Comparison of ENCODE assay signal across 8 mouse cellular contexts in genomic region chrX:53055771-53056170, GRCm38 (mm10).
DNase-seq lines count a peak whose midpoint lies in the region; ATAC-seq and TF ChIP-seq lines count a peak whose summit lies in the region.

No protein-coding gene starts in this region.

- no peak for TF ChIP-seq CTCF in kidney, postnatal 0 days (IDR thresholded peaks at IDR 0.05; ENCODE audit: low read depth)
- no peak for TF ChIP-seq CTCF in embryonic fibroblast, embryonic 13.5 days (IDR thresholded peaks at IDR 0.05; ENCODE audit: borderline replicate concordance, insufficient read depth, low read length)
- TF ChIP-seq CTCF in intestine, postnatal 0 days (IDR thresholded peaks at IDR 0.05; ENCODE audit: low read depth) = no peak

- H3K4me1 ChIP-seq in kidney, postnatal 0 days (replicated peaks; ENCODE audit: insufficient read depth, low read length) = 0 out of 2 replicates have a peak, but pooled peaks cover 3% of the 10 kb centered on the region
- H3K4me1 ChIP-seq in embryonic fibroblast, embryonic 13.5 days (ENCODE audit: control insufficient read depth, insufficient read depth, low read length) = no peaks in the 10 kb centered on the region; the same call in 1 of the 2 replicates
- H3K4me1 ChIP-seq in intestine, postnatal 0 days (replicated peaks; ENCODE audit: control insufficient read depth, insufficient read depth, low read length) = no peaks in the 10 kb centered on the region
- no peaks in the 10 kb centered on the region; the same call in 1 of the 2 replicates for H3K4me1 ChIP-seq in midbrain, embryonic 11.5 days (ENCODE audit: control insufficient read depth, insufficient read depth, low read length)

- peak overlapping the region; percentile 63 for H3K4me2 ChIP-seq in kidney, postnatal 0 days (ENCODE audit: low read length)
- peak overlapping the region; percentile 70 for H3K4me2 ChIP-seq in intestine, postnatal 0 days (replicated peaks; ENCODE audit: low read depth)
- peak overlapping the region; percentile 54 for H3K4me2 ChIP-seq in midbrain, embryonic 11.5 days

- H3K9me3 ChIP-seq in kidney, postnatal 0 days (replicated peaks; ENCODE audit: low read length) = no peaks in the 10 kb centered on the region
- no peaks in the 10 kb centered on the region for H3K9me3 ChIP-seq in intestine, postnatal 0 days (ENCODE audit: control insufficient read depth)
- H3K9me3 ChIP-seq in midbrain, embryonic 11.5 days (ENCODE audit: control insufficient read depth, low read length) = no peaks in the 10 kb centered on the region

- peak overlapping the region; percentile 83 for H3K9ac ChIP-seq in kidney, postnatal 0 days (ENCODE audit: low read depth, low read length)
- H3K9ac ChIP-seq in intestine, postnatal 0 days (ENCODE audit: low read depth, low read length) = no peak overlapping the region
- peak overlapping the region; percentile 64 for H3K9ac ChIP-seq in midbrain, embryonic 11.5 days (ENCODE audit: low read length)

- ATAC-seq in kidney, postnatal 0 days (replicated peaks; ENCODE audit: low FRiP score, low read depth) = no peak
- ATAC-seq in intestine, postnatal 0 days = no peak
- ATAC-seq in midbrain, embryonic 11.5 days (ENCODE audit: low FRiP score) = no peak
- ATAC-seq in inflammation-experienced regulatory T-cells, adult 6 months = no peak

- TF ChIP-seq POLR2A in embryonic fibroblast, embryonic 13.5 days (IDR thresholded peaks at IDR 0.05; ENCODE audit: low read depth, low read length) = peak; percentile 48; the same call in 1 of the 2 replicates

- peak; percentile 57 for DNase-seq in kidney, postnatal 0 days (ENCODE audit: low spot score)
- no peak for DNase-seq in kidney, postnatal 25 days
- DNase-seq in midbrain, embryonic 11.5 days (ENCODE audit: low spot score, missing footprints) = no peak
- DNase-seq in frontal cortex, postnatal 10 days (ENCODE audit: low spot score in 2 of 2) = no peak
- DNase-seq in thymus, postnatal 14 days = no peak

- peak overlapping the region; percentile 64 for H3K4me3 ChIP-seq in kidney, postnatal 0 days (replicated peaks; ENCODE audit: low read depth, low read length)
- H3K4me3 ChIP-seq in embryonic fibroblast, embryonic 13.5 days (ENCODE audit: insufficient read depth, low read length) = peak overlapping the region; percentile 71
- peak overlapping the region; percentile 60 for H3K4me3 ChIP-seq in intestine, postnatal 0 days (ENCODE audit: low read depth, low read length)
- peak overlapping the region; percentile 47 for H3K4me3 ChIP-seq in midbrain, embryonic 11.5 days (ENCODE audit: low read depth, low read length)

- peak overlapping the region; percentile 93; the same call in 1 of the 2 replicates for H3K27ac ChIP-seq in kidney, postnatal 0 days
- H3K27ac ChIP-seq in embryonic fibroblast, embryonic 13.5 days (ENCODE audit: insufficient read depth, low read length) = peak overlapping the region; percentile 15; the same call in 1 of the 2 replicates
- no peak overlapping the region for H3K27ac ChIP-seq in intestine, postnatal 0 days (ENCODE audit: low read depth, low read length)
- no peak overlapping the region for H3K27ac ChIP-seq in midbrain, embryonic 11.5 days (ENCODE audit: low read depth, low read length)

- 22% methylated on average over 9 of the region's 9 CpGs for WGBS in kidney, postnatal 0 days
- 20% methylated on average over 9 of the region's 9 CpGs for WGBS in intestine, postnatal 0 days
- WGBS in midbrain, embryonic 11.5 days = 19% methylated on average over 9 of the region's 9 CpGs

- no peaks in the 10 kb centered on the region for H3K27me3 ChIP-seq in kidney, postnatal 0 days (ENCODE audit: insufficient read depth, low read length)
- H3K27me3 ChIP-seq in intestine, postnatal 0 days (replicated peaks; ENCODE audit: control insufficient read depth, insufficient read depth, low read length) = 0 out of 2 replicates have a peak, but pooled peaks cover 5% of the 10 kb centered on the region
- no peaks in the 10 kb centered on the region for H3K27me3 ChIP-seq in midbrain, embryonic 11.5 days (ENCODE audit: control insufficient read depth, insufficient read depth, low read length)

- no peaks in the 10 kb centered on the region for H3K36me3 ChIP-seq in kidney, postnatal 0 days (ENCODE audit: insufficient read depth, low read length)
- H3K36me3 ChIP-seq in intestine, postnatal 0 days (ENCODE audit: control insufficient read depth, insufficient read depth) = no peaks in the 10 kb centered on the region
- no peaks in the 10 kb centered on the region for H3K36me3 ChIP-seq in midbrain, embryonic 11.5 days (ENCODE audit: control insufficient read depth, insufficient read depth, low read length)

Comparison
In these comparisons a context has a peak if more than half of its experiments do, and no peak if none do; other contexts are left out.
1. H3K27ac ChIP-seq: peak in kidney, postnatal 0 days (single experiment) and embryonic fibroblast, embryonic 13.5 days (single experiment); none in intestine, postnatal 0 days (single experiment) and midbrain, embryonic 11.5 days (single experiment).
2. Peak in every context shown above with its lines, with median percentiles within 50 percentile points of each other: H3K4me2 ChIP-seq and H3K4me3 ChIP-seq.